Mouse (Mus musculus) bone marrow macrophage, adult 2 months (primary cell): ENCODE measurements around the gene Bak1. TPM values are rescaled to one million over a fixed set of nuclear protein-coding genes. Genes with fewer than 3 reads are reported as not detected.

Source experiments
- H3K27ac ChIP-seq: 2 replicates; pipeline ENCODE4 v1.5.1; 2012; ENCODE audit warnings: low read depth, low read length; ENCODE audit not compliant: insufficient read depth
- H3K4me1 ChIP-seq: 2 replicates; pipeline ENCODE4 v1.6.1; 2012; ENCODE audit warnings: low read length; ENCODE audit not compliant: control insufficient read depth, insufficient read depth
- H3K4me3 ChIP-seq: 2 replicates; pipeline ENCODE4 v1.5.1; 2012; ENCODE audit warnings: mild to moderate bottlenecking, low read length, moderate library complexity; ENCODE audit not compliant: insufficient read depth
- CTCF ChIP-seq: IDR thresholded peaks from 2 replicates; pipeline ENCODE4 v1.5.1; 2012; ENCODE audit warnings: low read depth, mild to moderate bottlenecking, low read length, moderate library complexity
- POLR2A ChIP-seq: IDR thresholded peaks from 2 replicates; pipeline ENCODE4 v1.6.1; 2012; ENCODE audit warnings: mild to moderate bottlenecking, low read depth, low read length, borderline replicate concordance
- polyA plus RNA-seq: library from polyadenylated mRNA; stranded (reverse); fragments of >200 nt; gene quantifications from 2 replicates; pipeline ENCODE4 v1.2.4, GENCODE M21; 2012; ENCODE audit not compliant: missing spikeins, insufficient read depth, insufficient read length

Gene Bak1
- 60.8 and 83.0 TPM in 2 replicates for polyA plus RNA-seq

DNA sequence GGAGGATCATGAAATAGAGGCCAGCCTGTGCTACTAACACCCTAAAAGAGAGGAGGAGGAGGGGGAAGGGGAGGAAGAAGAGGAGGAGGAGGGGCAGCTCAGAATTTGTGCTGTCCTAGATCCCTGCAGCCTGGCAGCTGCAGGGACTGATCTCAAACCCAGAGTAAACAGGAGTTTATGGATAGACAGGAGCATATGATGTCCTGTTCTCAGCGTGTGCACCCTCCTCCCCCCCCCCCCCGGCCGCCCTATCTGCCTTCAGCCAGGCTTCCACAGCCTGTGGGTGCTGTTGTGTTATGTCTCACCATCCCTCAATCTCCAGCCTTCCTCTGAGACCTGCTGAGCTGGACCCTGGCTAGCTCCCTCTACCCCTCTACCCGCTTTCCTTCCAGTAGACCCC, at the start of gene Bak1:
Bak1 (minus strand) TSS at position 101 of the 400 bp plus-strand sequence.
- Histone ChIP-seq H3K27ac (peak within 1 kb of the TSS; percentile 74), H3K4me1 (peaks cover 23% of the 10 kb centered on the region), H3K4me3 (peak within 1 kb of the TSS; percentile 92)
- no peak for TF ChIP-seq CTCF
- no peak for TF ChIP-seq POLR2A

DNA sequence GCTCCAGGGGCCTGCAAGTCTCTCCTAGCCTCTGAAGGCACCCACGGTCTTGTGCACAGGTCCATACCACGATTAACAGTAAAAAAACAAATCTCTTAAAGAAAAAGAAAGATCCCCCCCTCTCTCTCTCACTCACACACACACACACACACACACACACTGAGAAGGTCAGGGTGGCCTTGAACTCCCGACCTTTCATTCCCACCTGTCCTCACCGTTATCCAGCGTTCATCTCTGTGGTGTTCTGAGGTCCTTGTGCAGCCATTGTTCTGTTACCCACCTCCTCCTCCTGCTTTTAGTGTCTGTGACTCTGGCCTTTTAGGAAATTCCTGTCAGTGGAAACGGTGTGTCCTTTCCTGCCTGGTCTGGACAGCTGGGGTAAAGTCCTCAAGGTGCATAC, 49.7 kb upstream of the Bak1 start:
- Histone ChIP-seq H3K4me3 (no peak overlapping the region), H3K4me1 (peaks cover 48% of the 10 kb centered on the region), H3K27ac (no peak overlapping the region)
- TF ChIP-seq POLR2A (no peak), CTCF (no peak)

DNA sequence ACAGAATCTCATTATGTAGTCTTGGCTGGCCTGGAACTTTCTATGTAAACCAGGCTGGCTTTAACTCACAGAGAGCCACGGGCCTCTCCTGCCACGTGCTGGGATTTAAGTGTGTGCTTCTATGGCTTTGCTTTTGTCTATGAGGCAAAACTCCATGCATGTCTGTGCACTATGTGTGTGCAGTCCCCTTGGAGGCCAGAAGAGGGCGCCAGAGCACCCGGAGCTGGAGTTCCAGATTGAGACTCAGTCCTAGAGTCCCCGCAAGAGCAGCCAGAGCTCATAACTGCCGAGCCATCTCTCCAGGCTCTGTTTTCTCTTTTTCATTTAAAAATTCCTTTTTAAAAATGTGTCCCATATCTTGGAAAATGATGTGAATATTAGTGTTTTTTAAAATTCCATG, 49.1 kb upstream of the Bak1 start:
- H3K27ac ChIP-seq, result no peak overlapping the region
- peaks cover 47% of the 10 kb centered on the region for H3K4me1 ChIP-seq
- H3K4me3 ChIP-seq, result no peak overlapping the region
- TF ChIP-seq POLR2A (no peak), CTCF (peak; percentile 64)

DNA sequence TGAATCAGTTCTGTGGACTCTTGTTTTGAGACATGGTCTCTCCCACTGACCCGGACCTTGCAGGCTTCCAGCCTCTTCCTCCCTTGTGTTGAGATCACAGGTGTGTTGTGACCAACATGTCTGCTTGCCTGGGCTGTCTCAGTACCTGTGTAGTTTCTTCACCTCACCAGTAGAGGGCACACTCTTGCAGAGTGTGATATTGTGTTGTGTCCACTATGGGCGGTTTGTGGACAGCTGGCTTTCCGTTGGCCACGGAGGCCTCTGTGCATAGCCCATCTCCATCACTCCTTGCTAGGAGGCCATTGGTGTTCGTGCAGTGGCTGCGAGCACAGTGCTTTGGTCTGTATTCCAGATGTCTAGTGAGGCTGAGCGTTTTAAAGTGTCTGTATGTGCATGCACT, 48.3 kb upstream of the Bak1 start:
- Histone ChIP-seq H3K4me3 (no peak overlapping the region), H3K27ac (no peak overlapping the region), H3K4me1 (peaks cover 41% of the 10 kb centered on the region)
- TF ChIP-seq POLR2A, result no peak
- TF ChIP-seq CTCF, result peak; percentile 46

DNA sequence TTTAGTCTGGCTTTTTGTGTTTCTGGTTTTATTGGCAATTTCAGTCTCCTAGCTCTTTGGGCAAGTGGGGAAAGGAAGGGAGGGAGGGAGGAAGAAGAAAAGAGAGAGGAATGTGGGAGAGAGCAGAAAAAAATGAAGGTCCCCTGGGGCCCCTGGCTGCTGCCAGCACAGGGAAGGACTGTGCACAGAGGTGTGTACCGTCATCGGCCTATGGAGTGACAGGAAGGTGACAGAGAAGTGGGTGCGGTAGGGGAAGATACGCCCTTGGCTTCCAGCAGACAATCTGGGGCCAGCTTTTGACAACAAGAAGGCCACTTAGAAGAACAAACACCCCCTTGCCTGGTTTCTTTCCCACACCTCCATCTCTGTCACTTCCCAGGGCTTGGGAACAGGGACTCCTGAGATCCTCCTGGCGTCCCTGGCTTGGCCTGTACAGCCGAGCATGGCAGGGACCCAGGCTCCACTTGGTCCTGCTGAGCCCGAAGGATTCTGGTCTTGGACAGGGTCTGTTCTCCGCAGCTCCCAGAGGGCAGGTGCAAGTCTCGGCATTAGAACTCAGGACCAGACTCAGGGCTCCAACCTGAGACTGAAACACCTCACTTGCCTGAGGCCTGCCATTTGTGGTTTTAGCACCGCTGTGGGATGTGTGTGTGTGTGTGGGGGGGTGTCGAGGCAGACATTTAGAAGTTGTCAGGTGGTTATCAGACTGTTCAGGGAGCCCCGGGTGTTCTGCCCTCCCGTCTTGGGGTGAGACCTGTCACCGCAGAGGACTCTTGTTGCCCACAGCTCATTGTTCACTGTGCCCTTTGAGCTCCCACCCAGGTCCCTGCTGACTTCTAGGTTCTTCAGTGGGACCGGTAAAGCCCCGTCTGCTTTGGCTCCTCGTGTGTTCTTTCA, 46.3 kb upstream of the Bak1 start:
- Histone ChIP-seq H3K27ac (peak overlapping the region; percentile 62), H3K4me1 (peaks cover 28% of the 10 kb centered on the region), H3K4me3 (no peak overlapping the region)
- no peak for TF ChIP-seq POLR2A
- TF ChIP-seq CTCF, result no peak

DNA sequence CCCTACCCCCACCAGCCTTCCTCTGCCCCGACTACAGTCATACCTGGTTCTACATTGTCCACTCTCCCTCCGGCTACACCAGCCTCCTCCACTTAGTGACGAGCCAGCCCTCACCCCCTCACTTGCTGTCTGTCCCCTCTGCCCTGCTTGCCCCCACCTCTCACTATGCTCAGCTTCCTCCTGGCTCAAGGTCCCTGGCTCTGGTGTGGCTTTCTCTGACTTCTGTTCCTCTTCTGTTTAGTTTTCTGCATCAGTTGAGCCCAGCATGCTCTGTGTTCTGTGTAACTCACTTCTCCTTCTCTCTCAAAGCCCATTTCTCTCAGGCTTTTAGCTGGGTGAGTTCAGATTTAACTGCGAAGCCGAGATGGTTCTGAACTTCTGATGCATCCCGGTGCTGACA, 45.4 kb upstream of the Bak1 start:
- TF ChIP-seq CTCF, result no peak
- TF ChIP-seq POLR2A, result no peak
- Histone ChIP-seq H3K4me1 (peaks cover 25% of the 10 kb centered on the region), H3K27ac (peak overlapping the region; percentile 62), H3K4me3 (no peak overlapping the region)

DNA sequence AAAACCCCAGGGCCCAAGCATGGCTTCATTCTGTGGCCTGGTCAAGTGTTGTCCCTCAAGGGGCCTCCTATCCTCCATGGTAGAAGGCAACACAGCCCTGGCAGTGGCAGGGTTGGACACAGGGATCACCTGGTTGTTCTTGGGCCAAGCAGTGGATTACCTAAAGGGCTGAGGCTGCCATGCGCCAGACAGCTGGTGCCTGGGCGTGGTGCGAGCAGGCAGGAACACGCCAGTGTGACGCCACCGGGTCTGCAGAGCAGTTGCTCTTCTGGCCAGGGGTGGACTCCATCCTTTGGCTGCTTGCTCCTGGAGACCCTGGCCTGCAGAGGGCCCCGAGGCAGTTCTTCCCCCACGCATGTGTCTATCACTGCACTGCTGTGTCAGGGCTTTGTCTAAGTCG, 45.0 kb upstream of the Bak1 start:
- H3K4me3 ChIP-seq, result no peak overlapping the region
- H3K27ac ChIP-seq, result peak overlapping the region; percentile 62; the same call in 1 of the 2 replicates
- H3K4me1 ChIP-seq, result peaks cover 25% of the 10 kb centered on the region
- TF ChIP-seq CTCF (no peak), POLR2A (no peak)

DNA sequence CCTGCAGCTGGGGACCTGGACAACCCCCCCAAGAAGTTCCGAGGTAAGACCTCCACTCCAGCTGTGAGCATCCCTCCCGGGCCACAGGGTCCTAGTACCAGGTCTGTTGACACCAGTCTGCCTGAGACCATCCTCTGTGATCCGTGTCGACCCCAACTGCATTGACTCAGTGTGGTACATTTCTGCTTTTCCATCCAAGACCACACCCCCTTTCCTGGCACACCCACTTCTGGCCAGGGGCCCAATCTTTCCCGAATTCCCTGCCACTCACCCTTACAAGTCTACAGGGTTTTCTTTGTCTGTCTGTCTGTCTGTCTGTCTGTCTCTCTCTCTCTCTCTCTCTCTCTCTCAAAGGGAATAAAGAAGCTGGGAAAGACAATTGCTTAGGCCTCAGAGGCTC, 44.3 kb upstream of the Bak1 start:
- no peak for TF ChIP-seq POLR2A
- TF ChIP-seq CTCF, result no peak
- no peak overlapping the region for H3K27ac ChIP-seq
- H3K4me1 ChIP-seq, result peaks cover 25% of the 10 kb centered on the region
- no peak overlapping the region for H3K4me3 ChIP-seq

DNA sequence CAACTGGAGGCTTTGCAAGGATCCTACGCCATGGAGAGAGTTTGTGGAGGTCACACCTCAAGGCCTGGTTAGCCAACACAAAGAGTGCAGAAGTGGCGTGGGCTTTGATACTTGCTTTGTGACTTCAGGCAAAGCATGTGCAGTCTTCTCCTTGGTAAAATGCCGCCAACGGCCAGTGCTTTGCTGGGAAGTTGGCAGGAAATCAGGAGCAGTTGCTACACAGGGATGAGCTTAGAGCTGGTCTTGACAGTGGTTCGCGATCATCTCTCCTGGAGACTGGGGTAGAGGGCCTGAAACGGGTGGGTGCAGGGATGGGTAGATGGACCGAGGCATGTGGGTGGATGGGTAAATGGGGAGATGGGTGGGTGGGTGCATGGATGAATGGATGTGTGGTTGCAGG, 43.6 kb upstream of the Bak1 start:
- H3K27ac ChIP-seq, result no peak overlapping the region
- peaks cover 25% of the 10 kb centered on the region for H3K4me1 ChIP-seq
- H3K4me3 ChIP-seq, result no peak overlapping the region
- TF ChIP-seq CTCF (no peak), POLR2A (no peak)

DNA sequence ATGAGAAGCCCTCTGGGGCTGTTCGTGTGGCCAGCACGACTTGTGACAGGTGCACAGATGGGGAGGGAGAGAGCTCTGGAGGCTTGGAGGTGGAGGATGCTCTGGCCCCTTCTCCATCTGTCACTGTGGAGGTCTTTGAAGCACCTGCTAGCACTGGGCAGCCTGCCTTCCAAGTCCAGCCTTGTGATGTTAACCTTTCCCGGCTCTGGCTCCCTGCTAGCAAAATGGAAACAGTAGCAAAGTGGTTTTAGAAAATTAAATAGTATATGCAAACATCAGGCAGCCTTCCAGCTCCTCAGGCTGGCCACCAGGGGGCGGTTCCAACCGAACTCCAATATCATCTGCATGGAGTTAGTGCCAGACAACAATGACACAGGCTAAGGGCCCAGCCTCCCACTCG, 42.8 kb upstream of the Bak1 start:
- Histone ChIP-seq H3K27ac (no peak overlapping the region), H3K4me3 (no peak overlapping the region), H3K4me1 (peaks cover 25% of the 10 kb centered on the region)
- TF ChIP-seq POLR2A (no peak), CTCF (peak; percentile 70)
